Mouse (Mus musculus) c-Kit-negative CD71-positive TER-119-positive erythroid progenitor cells, embryonic 14.5 days (primary cell): ENCODE results near the gene Tmem40.

ENCODE experiments used
- DNase-seq: peaks from one replicate; pipeline ENCODE4 v3.0.0-alpha.2; 2013; ENCODE audit warnings: low read depth, low spot score

The Tmem40 gene

GRCm38 (mm10) chr6:115702901-115703300 lies 59.3 kb downstream of the Tmem40 start:
- DNase-seq = no peak

- no peak for DNase-seq
Measured at GRCm38 (mm10) chr6:115701302-115701701, 60.9 kb downstream of the Tmem40 start.

GRCm38 (mm10) chr6:115700778-115701177 lies 61.4 kb downstream of the Tmem40 start:
- no peak for DNase-seq

GRCm38 (mm10) chr6:115698699-115699098 lies 63.5 kb downstream of the Tmem40 start:
- DNase-seq = no peak

- DNase-seq = no peak
Measured at GRCm38 (mm10) chr6:115697739-115698558, 64.3 kb downstream of the Tmem40 start.

- no peak for DNase-seq
Measured at GRCm38 (mm10) chr6:115696707-115697215, 65.4 kb downstream of the Tmem40 start.

GRCm38 (mm10) chr6:115695124-115695523 lies 67.1 kb downstream of the Tmem40 start:
- DNase-seq = no peak

- DNase-seq = no peak
Measured at GRCm38 (mm10) chr6:115694441-115694842, 67.8 kb downstream of the Tmem40 start.

GRCm38 (mm10) chr6:115692963-115693730 lies 69.1 kb downstream of the Tmem40 start:
- no peak for DNase-seq

GRCm38 (mm10) chr6:115692163-115692950 lies 69.9 kb downstream of the Tmem40 start:
- DNase-seq = no peak

GRCm38 (mm10) chr6:115690105-115690504 lies 72.1 kb downstream of the Tmem40 start:
- DNase-seq = no peak

GRCm38 (mm10) chr6:115688589-115688988 lies 73.6 kb downstream of the Tmem40 start:
- no peak for DNase-seq

GRCm38 (mm10) chr6:115687753-115688152 lies 74.5 kb downstream of the Tmem40 start:
- DNase-seq = no peak

- no peak for DNase-seq
Measured at GRCm38 (mm10) chr6:115684851-115685646, 77.2 kb downstream of the Tmem40 start.

- DNase-seq = no peak
Measured at GRCm38 (mm10) chr6:115684271-115684670, 77.9 kb downstream of the Tmem40 start.

- no peak for DNase-seq
Measured at GRCm38 (mm10) chr6:115681066-115681465, 81.1 kb downstream of the Tmem40 start.
